Mouse (Mus musculus): ENCODE measurements around the gene Nxnl1.
"Not testable (repeated sequence)": the region's sequence is repeated elsewhere in the genome, so short reads cannot be mapped to it uniquely, and the experiment has no call there.

Gene Nxnl1

GRCm38 (mm10) chr8:71554644-71555043, 11.8 kb downstream of the Nxnl1 start:
- DNase-seq (ENCODE audit: low spot score in 2 of 2) = no peak

DNA sequence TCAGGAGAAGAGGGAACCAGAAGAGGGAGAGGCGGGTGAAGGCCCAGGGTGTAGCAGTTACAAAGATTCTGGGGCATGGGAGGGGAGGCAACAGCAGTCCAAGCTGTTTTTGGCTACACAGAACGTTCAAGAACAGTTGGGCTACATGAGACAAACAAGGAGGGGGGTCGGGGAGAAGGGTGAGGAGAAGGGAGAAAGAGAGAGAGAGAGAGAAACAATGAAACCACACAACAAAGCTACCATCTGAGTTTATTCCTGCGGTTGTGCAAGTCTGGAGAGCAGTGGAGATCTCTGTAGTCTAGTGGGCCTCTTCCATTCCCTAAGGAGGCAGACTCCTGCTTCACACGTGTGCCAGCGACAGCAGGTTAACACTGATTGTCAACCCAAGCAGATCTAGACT, 12.4 kb downstream of the Nxnl1 start:
- DNase-seq (ENCODE audit: low spot score in 2 of 2) = no peak

DNA sequence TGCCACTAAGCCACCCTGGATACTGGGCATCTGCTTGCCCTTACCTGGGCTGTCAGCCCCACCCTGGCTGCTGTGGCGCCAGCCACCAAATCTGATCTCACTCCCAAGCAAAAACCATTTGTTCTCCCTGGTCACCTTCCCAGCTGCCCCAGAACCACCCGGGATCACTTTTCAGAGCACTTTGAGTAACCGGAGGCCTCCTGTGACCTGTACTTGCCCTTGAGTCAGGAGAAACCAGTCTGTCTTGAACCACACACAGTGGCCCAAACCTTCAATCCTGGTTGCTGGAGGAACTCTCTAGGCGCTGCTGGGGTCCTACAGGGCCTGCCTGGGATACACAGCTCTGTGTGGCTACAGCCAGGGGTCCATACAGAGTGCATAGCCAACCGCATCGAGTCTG, 13.6 kb downstream of the Nxnl1 start:
- no peak for DNase-seq (ENCODE audit: low spot score in 2 of 2)

- DNase-seq (ENCODE audit: low spot score in 2 of 2) = no peak
Observed at GRCm38 (mm10) chr8:71550754-71551153, 15.6 kb downstream of the Nxnl1 start.

DNA sequence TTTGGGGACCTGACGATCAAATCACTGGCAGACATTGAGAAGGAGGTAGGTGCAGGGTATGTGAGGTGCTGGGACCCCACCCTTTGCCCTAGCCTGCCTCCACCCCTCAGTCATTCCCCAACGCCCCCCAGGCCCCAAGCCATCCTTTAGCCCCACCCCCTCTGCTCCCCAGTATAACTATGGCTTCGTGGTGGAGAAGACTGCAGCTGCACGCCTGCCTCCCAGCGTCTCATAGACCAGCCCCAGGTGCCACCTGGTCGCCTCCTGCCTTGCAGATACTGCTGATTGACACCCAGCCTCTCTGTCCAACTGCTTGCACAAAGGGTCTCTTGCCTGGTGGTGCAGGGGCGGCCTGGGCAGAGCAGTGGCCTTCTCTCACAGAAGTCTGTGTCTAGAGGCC, 18.8 kb downstream of the Nxnl1 start:
- no peak for DNase-seq (ENCODE audit: low spot score in 2 of 2)

DNA sequence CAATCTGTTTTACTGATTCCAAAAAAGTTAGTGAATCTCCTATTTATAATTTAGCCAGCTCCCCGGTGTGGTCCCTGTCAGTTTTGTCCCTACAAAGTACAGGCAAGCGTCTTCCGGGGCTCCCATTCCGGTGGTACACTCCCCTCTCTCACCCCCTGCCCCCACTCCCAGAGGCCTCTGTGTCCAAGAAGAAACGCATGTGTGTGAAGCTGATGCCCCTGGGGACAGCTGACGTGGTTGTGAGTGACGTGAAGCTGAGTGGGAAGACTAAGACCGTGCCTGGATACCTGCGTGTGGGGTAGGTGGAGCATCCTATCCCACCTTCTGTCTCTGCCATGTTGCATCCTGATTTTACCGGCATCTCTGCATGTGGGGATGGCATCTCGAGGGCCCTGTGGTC, 21.3 kb downstream of the Nxnl1 start:
- DNase-seq (ENCODE audit: low spot score in 2 of 2) = no peak

GRCm38 (mm10) chr8:71543755-71544154, 22.6 kb downstream of the Nxnl1 start:
- no peak for DNase-seq (ENCODE audit: low spot score in 2 of 2)

DNA sequence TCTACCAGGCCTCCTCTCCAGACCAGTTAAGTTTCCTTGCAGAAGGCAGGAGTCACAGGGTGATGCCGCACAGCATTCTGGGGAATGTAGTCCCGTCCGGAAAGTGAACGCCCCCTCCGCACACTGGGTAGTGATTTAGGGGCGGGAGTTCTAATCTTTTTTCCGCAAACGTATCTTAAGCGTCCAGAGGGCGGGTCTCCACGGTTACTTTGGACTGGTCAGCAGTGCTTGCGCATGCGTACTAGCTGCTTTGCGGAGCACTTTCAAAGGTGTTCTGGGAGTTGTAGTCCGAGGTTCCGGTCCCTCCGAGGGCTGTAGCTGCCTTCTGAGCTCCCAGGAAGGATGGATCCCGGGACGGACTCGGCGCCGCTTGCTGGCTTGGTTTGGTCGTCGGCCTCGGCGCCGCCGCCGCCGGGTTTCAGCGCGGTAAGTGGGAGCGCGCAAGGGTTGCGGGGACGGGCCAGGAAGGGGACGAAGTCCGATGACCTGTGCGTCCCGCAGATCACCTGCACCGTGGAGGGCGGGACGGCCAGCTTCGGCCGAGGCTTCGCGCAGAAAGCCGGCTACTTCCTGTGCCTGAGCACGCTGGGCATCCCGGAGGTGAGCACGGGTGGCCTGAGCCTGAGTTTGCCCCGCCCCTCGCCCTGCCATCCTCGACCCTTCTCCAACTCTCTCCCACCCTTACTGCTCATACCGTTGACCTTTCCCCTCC, 23.6 kb downstream of the Nxnl1 start, which contains the start of gene Mvb12a:
TSS of gene Mvb12a (plus strand) at position 291 of the 712 bp plus-strand sequence.
- peak; percentile 84 to 94 for DNase-seq (ENCODE audit: low spot score in 2 of 2)

GRCm38 (mm10) chr8:71537028-71537867, 29.2 kb downstream of the Nxnl1 start, which contains the start of gene Bst2:
Gene Bst2, minus strand, starts transcription at chr8:71537456.
- DNase-seq (ENCODE audit: low spot score in 2 of 2) = no peak

- DNase-seq (ENCODE audit: low spot score in 2 of 2) = no peak
Observed at GRCm38 (mm10) chr8:71535663-71536062, 30.7 kb downstream of the Nxnl1 start.

GRCm38 (mm10) chr8:71534263-71534810, 32.1 kb downstream of the Nxnl1 start:
- no peak for DNase-seq (ENCODE audit: low spot score in 2 of 2)

DNA sequence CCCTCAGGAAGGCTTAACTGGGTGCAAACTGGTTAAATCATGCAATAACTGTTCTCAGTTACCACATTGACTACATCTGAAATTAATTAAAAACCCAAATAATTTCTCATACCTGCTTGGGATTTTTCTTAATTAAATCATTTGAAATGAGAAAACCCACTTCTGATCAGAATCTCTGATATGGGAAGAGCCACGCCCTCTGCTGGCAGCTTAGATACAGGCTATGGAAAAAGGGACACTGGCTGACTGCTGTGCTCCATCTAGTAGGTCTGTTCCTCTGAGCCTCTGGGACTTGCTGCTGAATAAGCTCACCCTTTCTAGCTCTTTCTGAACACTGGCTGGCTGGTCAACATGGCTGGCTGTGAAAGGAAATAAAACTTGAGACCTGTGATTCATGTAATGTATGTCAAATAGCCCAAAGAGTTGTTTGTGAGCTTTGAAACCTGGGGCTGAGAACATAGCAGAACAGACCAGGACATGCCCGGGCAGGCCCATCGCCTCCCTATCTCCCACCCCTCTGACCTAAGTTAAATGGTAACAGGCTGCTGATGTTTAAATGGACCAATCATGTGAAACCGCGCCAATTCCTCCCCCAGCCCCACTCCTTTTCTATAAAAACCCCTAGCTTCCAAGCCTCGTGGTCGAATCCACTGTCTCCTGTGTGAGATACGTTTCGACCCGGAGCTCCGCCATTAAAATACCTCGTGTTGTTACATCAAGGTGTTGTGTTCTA, 35.5 kb downstream of the Nxnl1 start:
- not testable (repeated sequence) for DNase-seq (ENCODE audit: low spot score in 2 of 2)

GRCm38 (mm10) chr8:71528362-71529073, 37.9 kb downstream of the Nxnl1 start:
- no peak for DNase-seq (ENCODE audit: low spot score in 2 of 2)

DNA sequence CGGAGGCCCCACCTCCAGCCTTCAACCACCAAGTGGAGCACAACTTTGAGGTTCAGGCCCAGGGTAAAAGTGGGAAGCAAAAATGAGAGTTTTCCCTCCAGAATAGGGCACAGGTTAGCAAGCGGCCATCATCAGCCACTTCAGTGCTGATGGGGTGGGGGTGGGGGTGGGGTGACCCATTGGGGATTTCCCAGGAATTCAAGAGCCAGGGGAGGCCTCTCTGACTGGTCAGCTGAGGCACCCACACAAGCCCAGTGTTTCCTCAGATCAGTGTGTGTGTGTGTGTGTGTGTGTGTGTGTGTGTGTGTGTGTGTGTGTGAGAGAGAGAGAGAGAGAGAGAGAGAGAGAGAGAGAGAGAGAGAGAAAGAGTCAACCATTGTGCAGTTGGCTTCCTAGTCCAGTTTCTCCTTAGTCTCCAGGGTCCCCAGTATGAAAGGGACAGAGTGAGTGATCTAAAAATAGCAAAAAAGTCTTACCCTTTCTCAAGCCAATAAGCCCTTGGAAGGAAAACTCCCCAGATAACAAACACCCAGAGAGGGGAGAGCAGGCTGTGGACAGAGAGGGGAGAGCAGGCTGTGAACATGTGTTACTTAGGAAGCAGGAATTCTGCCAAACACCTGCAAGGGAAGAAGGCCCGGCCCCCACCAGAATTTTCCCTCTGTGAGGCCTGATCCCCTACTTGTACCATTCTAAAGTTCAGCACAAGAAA, 39.1 kb downstream of the Nxnl1 start:
- no peak for DNase-seq (ENCODE audit: low spot score in 2 of 2)

GRCm38 (mm10) chr8:71526272-71526671, 40.1 kb downstream of the Nxnl1 start:
- DNase-seq (ENCODE audit: low spot score in 2 of 2) = no peak

DNA sequence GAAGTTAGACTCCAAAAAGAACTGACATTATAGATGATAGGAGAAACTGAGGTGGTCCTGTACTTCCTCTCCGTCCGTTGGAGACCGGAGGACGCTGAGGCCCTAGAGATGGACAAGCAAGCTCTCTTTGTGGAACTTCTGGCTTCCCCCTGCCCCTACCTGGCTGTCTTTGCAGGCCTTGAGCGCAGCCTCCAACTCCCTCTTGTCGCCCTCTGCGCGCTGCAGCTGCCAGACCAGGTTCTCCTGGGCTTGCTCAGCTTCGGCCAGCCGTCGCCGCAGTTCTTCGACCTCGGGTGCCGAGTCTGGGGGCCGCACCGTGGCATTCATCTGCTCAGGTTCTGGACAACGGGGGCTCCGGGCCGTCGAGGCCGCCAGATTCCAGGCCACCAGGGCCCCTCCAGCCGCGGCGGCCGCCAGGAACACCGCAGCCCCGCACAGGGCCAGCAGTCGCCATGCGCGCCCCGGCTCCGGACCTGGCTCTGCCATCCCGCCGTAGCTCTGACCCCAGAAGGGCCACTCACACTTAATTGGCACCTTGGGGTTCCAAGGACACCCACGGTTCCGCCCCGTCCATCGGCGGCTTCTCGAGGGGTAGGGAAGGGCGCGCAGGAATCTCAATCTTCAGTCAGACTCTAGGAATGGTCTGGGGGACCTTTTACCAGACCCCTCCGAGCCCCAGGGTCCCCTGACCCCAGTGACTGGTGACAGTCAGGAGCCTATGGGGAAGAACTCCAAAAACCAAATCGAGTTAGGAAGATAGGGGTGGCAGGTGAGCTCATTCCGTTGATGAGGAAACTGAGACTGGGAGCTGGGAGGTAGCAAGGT, 41.0 kb downstream of the Nxnl1 start, which contains the start of gene Ccdc194:
TSS of gene Ccdc194 (minus strand) at position 486 of the 825 bp plus-strand sequence.
- no peak for DNase-seq (ENCODE audit: low spot score in 2 of 2)

DNA sequence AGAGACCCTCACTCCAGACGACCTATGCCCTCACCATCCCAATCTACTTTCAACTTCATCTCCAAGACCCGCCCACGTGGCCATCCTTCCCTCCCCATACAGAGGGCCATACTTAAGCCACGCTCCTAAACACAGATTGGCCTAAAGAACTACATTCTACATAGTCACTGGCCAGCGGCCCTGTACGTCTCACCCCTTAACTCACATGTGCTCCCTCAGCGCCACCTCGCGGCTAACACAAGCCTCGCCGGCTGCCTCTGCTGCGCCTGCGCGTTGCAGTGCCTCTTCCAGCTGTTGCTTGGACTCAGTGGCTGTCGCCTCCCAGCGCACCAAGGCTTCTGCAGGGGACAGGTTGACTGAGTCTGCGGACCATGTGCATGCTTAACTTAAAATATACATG, 44.8 kb downstream of the Nxnl1 start:
- DNase-seq (ENCODE audit: low spot score in 2 of 2) = peak; percentile 85 to 86

DNA sequence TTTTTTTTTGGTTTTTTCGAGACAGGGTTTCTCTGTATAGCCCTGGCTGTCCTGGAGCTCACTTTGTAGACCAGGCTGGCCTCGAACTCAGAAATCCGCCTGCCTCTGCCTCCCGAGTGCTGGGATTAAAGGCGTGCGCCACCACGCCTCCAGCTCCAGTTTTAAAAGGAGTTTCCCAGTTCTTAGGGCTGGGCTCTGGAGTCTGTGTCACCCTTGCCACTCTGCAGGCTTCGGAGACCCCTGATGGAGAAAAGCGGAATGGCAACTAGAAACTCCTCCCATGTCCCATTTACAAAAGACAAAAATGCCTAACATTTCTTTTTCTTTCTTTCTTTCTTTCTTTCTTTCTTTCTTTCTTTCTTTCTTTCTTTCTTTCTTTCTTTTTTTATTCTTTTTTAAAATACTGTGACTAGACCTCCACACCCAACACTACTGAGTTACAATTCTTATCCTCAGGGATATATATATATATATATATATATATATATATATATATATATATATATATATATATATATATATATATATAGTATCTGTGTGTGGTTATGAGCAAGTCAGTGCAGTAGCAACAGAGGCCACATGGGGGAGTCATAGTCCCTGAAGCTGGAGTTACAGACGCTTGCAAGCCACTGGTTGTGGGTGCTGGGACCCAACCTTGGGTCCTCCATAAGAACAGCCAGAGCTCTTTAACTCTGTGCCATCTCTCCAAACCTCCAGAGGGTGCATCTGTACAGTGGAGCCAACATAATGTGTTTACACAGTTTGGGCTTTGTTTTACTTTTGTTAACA, 47.2 kb downstream of the Nxnl1 start:
- not testable (repeated sequence) for DNase-seq (ENCODE audit: low spot score in 2 of 2)

DNA sequence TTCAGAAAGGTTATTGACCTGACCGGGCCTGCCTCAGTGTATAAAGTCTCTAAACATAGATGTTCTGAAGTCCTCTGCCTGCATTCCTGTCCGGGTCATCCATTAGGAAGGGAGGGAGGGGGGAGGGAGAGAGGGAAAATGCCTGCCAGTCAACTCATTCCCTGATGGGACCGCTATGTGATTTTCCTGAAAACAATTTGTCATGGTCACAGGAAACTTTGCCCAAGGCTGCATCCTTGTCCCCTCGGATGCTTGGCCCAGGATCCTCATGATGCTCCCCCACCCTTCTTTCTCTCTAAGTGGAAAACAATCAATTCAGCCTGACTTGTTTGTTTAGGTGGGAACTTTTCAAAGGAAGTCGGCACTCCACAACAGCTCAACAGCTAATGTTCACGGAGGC, 49.6 kb downstream of the Nxnl1 start:
- DNase-seq (ENCODE audit: low spot score in 2 of 2) = no peak

All from frontal cortex, postnatal 25 days (tissue).